Mouse (Mus musculus) kidney, postnatal 25 days (tissue): Measurements from ENCODE around the gene Rpl34.
A peak's percentile ranks its signal among the peaks of the same experiment; 100 is the strongest.

Experiments used
- DNase-seq, 2 experiments: peaks; one replicate each; pipeline ENCODE4 v3.0.0; 2021; ENCODE audit warnings: mixed read lengths in 2 of 2

Rpl34 gene

GRCm38 (mm10) chr3:130730189-130730653 is at the start of gene Rpl34:
Gene Rpl34, minus strand, starts transcription at chr3:130730398.
- peak; percentile 94 to 97 for DNase-seq

GRCm38 (mm10) chr3:130768172-130768571 is 38.0 kb upstream of the Rpl34 start:
- no peak for DNase-seq

- no peak for DNase-seq
Measured at GRCm38 (mm10) chr3:130764091-130764490, 33.9 kb upstream of the Rpl34 start.

- peak; percentile 44 to 75 for DNase-seq
Measured at GRCm38 (mm10) chr3:130760711-130761435, 30.7 kb upstream of the Rpl34 start.

GRCm38 (mm10) chr3:130758157-130758841 is 28.1 kb upstream of the Rpl34 start:
- DNase-seq: no peak

- no peak for DNase-seq
Measured at GRCm38 (mm10) chr3:130757117-130757852, 27.1 kb upstream of the Rpl34 start.

- no peak for DNase-seq
Measured at GRCm38 (mm10) chr3:130749206-130749605, 19.0 kb upstream of the Rpl34 start.

GRCm38 (mm10) chr3:130746673-130747619 is 16.7 kb upstream of the Rpl34 start:
- no peak for DNase-seq

GRCm38 (mm10) chr3:130737652-130738361 is 7.6 kb upstream of the Rpl34 start:
- DNase-seq: no peak

GRCm38 (mm10) chr3:130736758-130737157 is 6.6 kb upstream of the Rpl34 start:
- DNase-seq: no peak

- DNase-seq: peak; percentile 44 to 46
Measured at GRCm38 (mm10) chr3:130729472-130730188, 568 bp downstream of the Rpl34 start.

- no peak for DNase-seq
Measured at GRCm38 (mm10) chr3:130727676-130728075, 2.5 kb downstream of the Rpl34 start.

GRCm38 (mm10) chr3:130727036-130727435 is 3.2 kb downstream of the Rpl34 start:
- peak in 1 of 2 experiments; percentile 21 for DNase-seq

- DNase-seq: no peak
Measured at GRCm38 (mm10) chr3:130725718-130726117, 4.5 kb downstream of the Rpl34 start.

GRCm38 (mm10) chr3:130722733-130723478 is 7.3 kb downstream of the Rpl34 start:
- DNase-seq: no peak

- no peak for DNase-seq
Measured at GRCm38 (mm10) chr3:130720225-130720624, 10.0 kb downstream of the Rpl34 start.

GRCm38 (mm10) chr3:130718871-130719270 is 11.3 kb downstream of the Rpl34 start:
- DNase-seq: no peak

- DNase-seq: no peak
Measured at GRCm38 (mm10) chr3:130716555-130716954, 13.6 kb downstream of the Rpl34 start.

GRCm38 (mm10) chr3:130714775-130715568 is 15.2 kb downstream of the Rpl34 start:
- peak; percentile 71 to 85 for DNase-seq
